Mouse (Mus musculus) spleen, adult 2 months (tissue): ENCODE results near the gene Chid1. TPM values are rescaled to one million over a fixed set of nuclear protein-coding genes. Genes with fewer than 3 reads are reported as not detected.
A peak's percentile ranks its signal among the peaks of the same experiment; 100 is the strongest.

Experiments used
- DNase-seq, 2 experiments: peaks; one replicate each; pipeline versions ENCODE4 v3.0.0 to v3.0.0-alpha.2; 2012 to 2021; ENCODE audit warnings: low spot score in 2 of 2, low read depth in 1 of 2
- H3K27ac ChIP-seq: fragments of 200-500 bp; 2 replicates; pipeline ENCODE4 v1.5.1; 2012; ENCODE audit warnings: low read length, inconsistent platforms; ENCODE audit not compliant: insufficient read depth
- H3K27me3 ChIP-seq: fragments of 200-500 bp; 2 replicates; pipeline ENCODE4 v1.6.1; 2012; ENCODE audit warnings: mild to moderate bottlenecking, moderate library complexity, low read length, inconsistent platforms; ENCODE audit not compliant: control insufficient read depth, insufficient read depth
- H3K36me3 ChIP-seq: fragments of 200-500 bp; 2 replicates; pipeline ENCODE4 v1.6.1; 2012; ENCODE audit warnings: mild to moderate bottlenecking, low read length, inconsistent platforms; ENCODE audit not compliant: control insufficient read depth, insufficient read depth
- H3K4me1 ChIP-seq: fragments of 200-500 bp; 2 replicates; pipeline ENCODE4 v1.6.1; 2011; ENCODE audit warnings: inconsistent platforms; ENCODE audit not compliant: control insufficient read depth, insufficient read depth, insufficient read length
- H3K4me3 ChIP-seq: fragments of 200-500 bp; 2 replicates; pipeline ENCODE4 v1.5.1; 2011; ENCODE audit warnings: mild to moderate bottlenecking, inconsistent platforms; ENCODE audit not compliant: insufficient read depth, insufficient read length; ENCODE audit errors: extremely low read depth
- CTCF ChIP-seq: fragments of 200-500 bp; IDR thresholded peaks from 2 replicates; pipeline ENCODE4 v1.5.1; 2011; ENCODE audit warnings: mild to moderate bottlenecking, inconsistent platforms; ENCODE audit not compliant: insufficient read depth, insufficient read length, insufficient replicate concordance; ENCODE audit errors: extremely low read depth
- POLR2A ChIP-seq: fragments of 200-500 bp; IDR thresholded peaks from 2 replicates; pipeline ENCODE4 v1.6.1; 2011; ENCODE audit warnings: low read depth, low read length, inconsistent platforms
- WGBS: fragments of 180-500 bp; shearing (Covaris S2); methylation state at CpG from one replicate; pipeline ENCODE4 v1.1.7; 2018; 5-methylcytosine and 5-hydroxymethylcytosine counted together
- polyA plus RNA-seq: library from polyadenylated mRNA; depleted of rRNA; stranded (reverse); fragments of >200 nt; gene quantifications from 2 replicates; pipeline ENCODE4 v1.2.3, GENCODE M21; 2012; rRNA removed

Gene Chid1
- polyA plus RNA-seq, 1 experiment = 13.8 TPM

GRCm38 (mm10) chr7:141443828-141444237 lies 95.8 kb downstream of the Chid1 start, which contains the start of gene Pidd1:
Gene Pidd1 (minus strand): TSS chr7:141444025.
- Histone ChIP-seq H3K27me3 (no peaks in the 10 kb centered on the region), H3K4me1 (peaks cover 12% of the 10 kb centered on the region; the same call in 1 of the 2 replicates), H3K36me3 (peaks cover 2% of the 10 kb centered on the region; the same call in 1 of the 2 replicates), H3K27ac (no peak within 1 kb of the TSS), H3K4me3 (peak within 1 kb of the TSS; percentile 71)
- under 1% methylated on average over 25 of the region's 25 CpGs for WGBS
- DNase-seq = peak in 1 of 2 experiments; percentile 30
- no peak for TF ChIP-seq CTCF
- peak; percentile 21; the same call in 1 of the 2 replicates for TF ChIP-seq POLR2A

Other genes with a start within 250 kb of the Chid1 start
- 0.09 and 0.22 TPM in 2 replicates for gene Drd4, start 247.9 kb downstream of the Chid1 start, polyA plus RNA-seq
- gene Deaf1, start 212.2 kb downstream of the Chid1 start, polyA plus RNA-seq = 15.3 and 15.9 TPM in 2 replicates
- gene Tmem80, start 212.1 kb downstream of the Chid1 start, polyA plus RNA-seq = 32.4 and 37.0 TPM in 2 replicates
- gene Eps8l2, start 201.0 kb downstream of the Chid1 start, polyA plus RNA-seq = 2.5 TPM in 2 replicates
- 155 and 184 TPM in 2 replicates for gene Taldo1, start 147.7 kb downstream of the Chid1 start, polyA plus RNA-seq
- gene Gatd1, start 125.7 kb downstream of the Chid1 start, polyA plus RNA-seq = 56.7 and 72.5 TPM in 2 replicates
- gene Cend1, start 110.4 kb downstream of the Chid1 start, polyA plus RNA-seq = 0.08 and 0.11 TPM in 2 replicates
- 66.2 and 89.4 TPM in 2 replicates for gene Slc25a22, start 102.0 kb downstream of the Chid1 start, polyA plus RNA-seq
- gene Pidd1, start 95.8 kb downstream of the Chid1 start, polyA plus RNA-seq = 20.4 and 31.0 TPM in 2 replicates
- 645 and 662 TPM in 2 replicates for gene Rplp2, start 92.5 kb downstream of the Chid1 start, polyA plus RNA-seq
- gene Pnpla2, start 84.7 kb downstream of the Chid1 start, polyA plus RNA-seq = 87.3 and 106 TPM in 2 replicates
- gene Cracr2b, start 78.8 kb downstream of the Chid1 start, polyA plus RNA-seq = 14.4 and 17.7 TPM in 2 replicates
- 89.5 and 114 TPM in 2 replicates for gene Cd151, start 72.5 kb downstream of the Chid1 start, polyA plus RNA-seq
- 20.5 and 23.5 TPM in 2 replicates for gene Polr2l, start 64.7 kb downstream of the Chid1 start, polyA plus RNA-seq
- gene Tspan4, start 64.6 kb downstream of the Chid1 start, polyA plus RNA-seq = 97.6 and 109 TPM in 2 replicates
- gene Ap2a2, start 22.3 kb upstream of the Chid1 start, polyA plus RNA-seq = 26.3 and 28.9 TPM in 2 replicates
- 0.06 and 0.08 TPM in 2 replicates for gene Muc6, start 115.5 kb upstream of the Chid1 start, polyA plus RNA-seq
- 0.36 and 1.0 TPM in 2 replicates for gene Muc2, start 150.5 kb upstream of the Chid1 start, polyA plus RNA-seq
- 0.04 and 0.05 TPM in 2 replicates for gene Muc5ac, start 249.1 kb upstream of the Chid1 start, polyA plus RNA-seq